Mouse (Mus musculus) layer of hippocampus, postnatal 10 days (tissue): ENCODE measurements at regions not wholly inside any gene's neighbourhood (a gene's known extent, or its start where the extent isn't known, plus 50 kb on each side); places are given as distances from the start of the nearest gene placed in this dataset.

Experiments
- DNase-seq, 2 experiments: peaks; one replicate each; pipeline ENCODE4 v3.0.0; 2021; ENCODE audit warnings: low spot score in 2 of 2

GRCm38 (mm10) chr1:71844938-71845685, 192.1 kb upstream of the Fn1 start:
- DNase-seq, result no peak

- no peak for DNase-seq
Measured at GRCm38 (mm10) chr1:71837764-71838163, 184.8 kb upstream of the Fn1 start.

- DNase-seq, result no peak
Measured at GRCm38 (mm10) chr1:71837039-71837648, 184.1 kb upstream of the Fn1 start.

GRCm38 (mm10) chr1:71830379-71830778, 177.4 kb upstream of the Fn1 start:
- no peak for DNase-seq

GRCm38 (mm10) chr1:71824410-71824809, 171.4 kb upstream of the Fn1 start:
- no peak for DNase-seq

- DNase-seq, result no peak
Measured at GRCm38 (mm10) chr1:71822123-71822522, 169.1 kb upstream of the Fn1 start.

GRCm38 (mm10) chr1:71821099-71821498, 168.1 kb upstream of the Fn1 start:
- DNase-seq, result no peak

GRCm38 (mm10) chr1:71816306-71816705, 163.3 kb upstream of the Fn1 start:
- DNase-seq, result no peak

- no peak for DNase-seq
Measured at GRCm38 (mm10) chr1:71814141-71814540, 161.1 kb upstream of the Fn1 start.

GRCm38 (mm10) chr1:71812171-71812695, 159.2 kb upstream of the Fn1 start:
- DNase-seq, result no peak

GRCm38 (mm10) chr1:71811196-71811788, 158.3 kb upstream of the Fn1 start:
- no peak for DNase-seq

- DNase-seq, result no peak
Measured at GRCm38 (mm10) chr1:71808005-71808404, 155.0 kb upstream of the Fn1 start.

- no peak for DNase-seq
Measured at GRCm38 (mm10) chr1:71807586-71807985, 154.6 kb upstream of the Fn1 start.

- no peak for DNase-seq
Measured at GRCm38 (mm10) chr1:71801283-71802066, 148.5 kb upstream of the Fn1 start.

GRCm38 (mm10) chr1:71800581-71800980, 147.6 kb upstream of the Fn1 start:
- DNase-seq, result no peak

- DNase-seq, result no peak
Measured at GRCm38 (mm10) chr1:71798636-71799035, 145.6 kb upstream of the Fn1 start.

- DNase-seq, result no peak
Measured at GRCm38 (mm10) chr1:71788408-71788807, 135.4 kb upstream of the Fn1 start.

- DNase-seq, result no peak
Measured at GRCm38 (mm10) chr1:71784880-71785279, 131.9 kb upstream of the Fn1 start.

GRCm38 (mm10) chr1:71778292-71778691, 125.3 kb upstream of the Fn1 start:
- no peak for DNase-seq

GRCm38 (mm10) chr1:71775865-71776501, 123.0 kb upstream of the Fn1 start:
- DNase-seq, result peak in 1 of 2 experiments; percentile 14

GRCm38 (mm10) chr1:71772526-71772925, 119.5 kb upstream of the Fn1 start:
- DNase-seq, result no peak
